Mouse (Mus musculus) CH12.LX (cell line): ENCODE results near the gene Foxg1. TPM values are rescaled to one million over a fixed set of nuclear protein-coding genes. Genes with fewer than 3 reads are reported as not detected.

Experiments used
- DNase-seq: peaks from one replicate; pipeline ENCODE4 v3.0.0-alpha.2; 2013; ENCODE audit errors: extremely low read depth
- H3K27ac ChIP-seq: 2 replicates; pipeline ENCODE4 v1.5.1; 2012; ENCODE audit warnings: low read depth, mild to moderate bottlenecking, control low read depth, moderate library complexity; ENCODE audit not compliant: insufficient read depth
- H3K27me3 ChIP-seq: replicated peaks from 2 replicates; pipeline ENCODE3; 2012; ENCODE audit warnings: inconsistent platforms
- H3K36me3 ChIP-seq, 2 experiments: replicated peaks in 1 of 2; 2 replicates each; pipeline versions ENCODE3 to v1.6.1; 2012; ENCODE audit warnings: inconsistent platforms in 1 of 2, low read length in 1 of 2, mild to moderate bottlenecking in 1 of 2, mixed read lengths in 1 of 2, moderate library complexity in 1 of 2; ENCODE audit not compliant: control insufficient read depth in 1 of 2, insufficient read depth in 1 of 2
- H3K4me1 ChIP-seq, 2 experiments: 2 replicates each; pipeline ENCODE4 v1.6.1; 2012; ENCODE audit warnings: inconsistent platforms in 1 of 2, moderate library complexity in 1 of 2; ENCODE audit not compliant: insufficient read depth in 2 of 2, control insufficient read depth in 1 of 2
- H3K4me2 ChIP-seq: 2 replicates; pipeline ENCODE4 v1.6.1; 2012; ENCODE audit warnings: low read depth, mild to moderate bottlenecking, control low read depth; ENCODE audit not compliant: poor library complexity, insufficient read depth, severe bottlenecking
- H3K4me3 ChIP-seq, 3 experiments: fragments of 150-350 bp in 1 of 3; sonication (generic) in 1 of 3; replicated peaks in 1 of 3; 2 replicates each; pipeline versions ENCODE3 to v1.5.1; 2011 to 2012; ENCODE audit warnings: low read depth in 2 of 3, low read length in 2 of 3, mild to moderate bottlenecking in 2 of 3, moderate library complexity in 2 of 3, control low read depth in 1 of 3, improper control_type of control experiment in 1 of 3, inconsistent platforms in 1 of 3, mixed read lengths in 1 of 3; ENCODE audit not compliant: poor library complexity in 1 of 3
- H3K79me2 ChIP-seq: replicated peaks from 2 replicates; pipeline ENCODE4 v1.6.1; 2012; ENCODE audit warnings: mild to moderate bottlenecking, moderate library complexity; ENCODE audit not compliant: control insufficient read depth, poor library complexity, insufficient read depth, severe bottlenecking; ENCODE audit errors: extremely low read depth
- H3K9ac ChIP-seq: 2 replicates; pipeline ENCODE4 v1.6.1; 2012; ENCODE audit warnings: low read depth, mild to moderate bottlenecking, control low read depth, moderate library complexity; ENCODE audit not compliant: insufficient read depth
- H3K9me3 ChIP-seq: replicated peaks from 2 replicates; pipeline ENCODE3; 2012; ENCODE audit warnings: low read length, inconsistent platforms, mixed read lengths
- BHLHE40 ChIP-seq: IDR thresholded peaks from 2 replicates; pipeline ENCODE4 v1.6.1; 2011; ENCODE audit warnings: mild to moderate bottlenecking, low read depth, low read length, improper control_type of control experiment
- CTCF ChIP-seq, 2 experiments: IDR thresholded peaks in 1 of 2; conservative IDR thresholded peaks in 1 of 2; 2 replicates each; pipeline ENCODE4 v1.5.1; 2011 to 2012; ENCODE audit warnings: low read depth in 2 of 2, low read length in 2 of 2, improper control_type of control experiment in 1 of 2, inconsistent platforms in 1 of 2, mild to moderate bottlenecking in 1 of 2, moderate library complexity in 1 of 2
- ELF1 ChIP-seq: IDR thresholded peaks from 2 replicates; pipeline ENCODE4 v1.6.1; 2014; ENCODE audit warnings: low read depth, mild to moderate bottlenecking, inconsistent platforms, low read length, improper control_type of control experiment
- EP300 ChIP-seq: IDR thresholded peaks from 2 replicates; pipeline ENCODE4 v1.6.1; 2011; ENCODE audit warnings: low read length, improper control_type of control experiment
- ETS1 ChIP-seq: conservative IDR thresholded peaks from 2 replicates; pipeline ENCODE4 v1.6.1; 2012; ENCODE audit warnings: low read depth, mild to moderate bottlenecking, inconsistent platforms, low read length, improper control_type of control experiment, moderate library complexity
- HCFC1 ChIP-seq: IDR thresholded peaks from 2 replicates; pipeline ENCODE4 v1.6.1; 2012; ENCODE audit warnings: low read depth, mild to moderate bottlenecking, inconsistent platforms, low read length, improper control_type of control experiment
- JUN ChIP-seq: IDR thresholded peaks from 2 replicates; pipeline ENCODE4 v1.6.1; 2011; ENCODE audit warnings: low read depth, mild to moderate bottlenecking, low read length, improper control_type of control experiment, moderate library complexity; ENCODE audit not compliant: insufficient read depth
- KAT2A ChIP-seq: IDR thresholded peaks from 2 replicates; pipeline ENCODE4 v1.6.1; 2012; ENCODE audit warnings: low read length, improper control_type of control experiment, inconsistent platforms; ENCODE audit not compliant: insufficient replicate concordance
- MEF2A ChIP-seq: IDR thresholded peaks from 2 replicates; pipeline ENCODE4 v1.6.1; 2014; ENCODE audit warnings: low read depth, mild to moderate bottlenecking, inconsistent platforms, low read length, improper control_type of control experiment, borderline replicate concordance
- MYC ChIP-seq: IDR thresholded peaks from 2 replicates; pipeline ENCODE4 v1.6.1; 2011; ENCODE audit warnings: low read depth, mild to moderate bottlenecking, improper control_type of control experiment, low read length
- NRF1 ChIP-seq: IDR thresholded peaks from 2 replicates; pipeline ENCODE4 v1.6.1; 2014; ENCODE audit warnings: low read depth, mild to moderate bottlenecking, inconsistent platforms, low read length, improper control_type of control experiment, moderate library complexity
- POLR2A ChIP-seq: IDR thresholded peaks from 2 replicates; pipeline ENCODE4 v1.6.1; 2011; ENCODE audit warnings: low read depth, mild to moderate bottlenecking, improper control_type of control experiment, low read length
- POLR2AphosphoS2 ChIP-seq: IDR thresholded peaks from 2 replicates; pipeline ENCODE4 v1.6.1; 2011; ENCODE audit warnings: low read depth, low read length, improper control_type of control experiment
- RAD21 ChIP-seq: IDR thresholded peaks from 2 replicates; pipeline ENCODE4 v1.6.1; 2011; ENCODE audit warnings: low read depth, mild to moderate bottlenecking, low read length, improper control_type of control experiment, moderate library complexity
- RCOR1 ChIP-seq: conservative IDR thresholded peaks from 2 replicates; pipeline ENCODE4 v1.6.1; 2012; ENCODE audit warnings: low read depth, mild to moderate bottlenecking, inconsistent platforms, low read length, improper control_type of control experiment
- SIN3A ChIP-seq: IDR thresholded peaks from 2 replicates; pipeline ENCODE4 v1.6.1; 2012; ENCODE audit warnings: low read length, improper control_type of control experiment, inconsistent platforms
- SMC3 ChIP-seq: IDR thresholded peaks from 2 replicates; pipeline ENCODE4 v1.6.1; 2011; ENCODE audit warnings: low read depth, low read length, improper control_type of control experiment
- USF2 ChIP-seq: conservative IDR thresholded peaks from 2 replicates; pipeline ENCODE4 v1.6.1; 2011; ENCODE audit warnings: low read depth, low read length, improper control_type of control experiment
- ZC3H11A ChIP-seq: IDR thresholded peaks from 2 replicates; pipeline ENCODE4 v1.6.1; 2012; ENCODE audit warnings: low read depth, mild to moderate bottlenecking, inconsistent platforms, low read length, improper control_type of control experiment
- ZKSCAN1 ChIP-seq: IDR thresholded peaks from 2 replicates; pipeline ENCODE4 v1.6.1; 2012; ENCODE audit warnings: low read depth, inconsistent platforms, low read length, improper control_type of control experiment, borderline replicate concordance
- dilution Hi-C: fragments of 300-500 bp; cut with MboI; formaldehyde crosslinking; loops from 2 replicates; pipeline ENCODE4 v1.14.3; 2020; ENCODE audit warnings: low sequenced_read_pairs; ENCODE audit not compliant: extremely low pct_unique_long_range_greater_than_20kb, extremely low pct_ligation_motif_present
- in situ Hi-C: fragments of 300-500 bp; cut with MboI; formaldehyde crosslinking; loops from 3 replicates; pipeline ENCODE4 v1.14.3; 2019; ENCODE audit warnings: low sequenced_read_pairs, low pct_ligation_motif_present, low pct_unique_long_range_greater_than_20kb, mixed read lengths
- polyA plus RNA-seq: library from polyadenylated mRNA; unstranded; fragments of >175 nt; gene quantifications from 2 replicates; pipeline ENCODE4 v1.2.1, GENCODE M21; 2012; ENCODE audit warnings: low read depth; ENCODE audit not compliant: insufficient read length
- total RNA-seq, 2 experiments: library from RNA; depleted of rRNA; stranded (reverse); fragments of 300-350 nt in 1 of 2; fragments of >200 nt in 1 of 2; gene quantifications; 2 replicates each; pipeline ENCODE4 v1.2.3; 2012 to 2014

Foxg1 gene
- total and polyA plus RNA-seq, 3 experiments = not detected

- H3K27ac ChIP-seq = no peak overlapping the region
Observed at GRCm38 (mm10) chr12:49394181-49394580, 11.7 kb downstream of the Foxg1 start.

GRCm38 (mm10) chr12:49394836-49395235 is 12.4 kb downstream of the Foxg1 start:
- dilution Hi-C loops = no loop called here
- no peaks in the 10 kb centered on the region for H3K79me2 ChIP-seq
- H3K4me3 ChIP-seq = no peak overlapping the region
- H3K9me3 ChIP-seq = peaks cover 40% of the 10 kb centered on the region
- H3K27me3 ChIP-seq = no peaks in the 10 kb centered on the region
- no peaks in the 10 kb centered on the region for H3K4me1 ChIP-seq
- no peak overlapping the region for H3K4me2 ChIP-seq
- TF ChIP-seq BHLHE40 (no peak), RCOR1 (no peak), MEF2A (no peak), JUN (no peak), KAT2A (no peak), ZC3H11A (no peak), HCFC1 (no peak), SIN3A (no peak), ZKSCAN1 (no peak)
- TF ChIP-seq, all 38 proteins: peak for 0
- H3K36me3 ChIP-seq = no peaks in the 10 kb centered on the region
- no peak for DNase-seq
- no peak overlapping the region for H3K27ac ChIP-seq
- in situ Hi-C loops = no loop called here
- H3K9ac ChIP-seq = no peak overlapping the region

More at GRCm38 (mm10) chr12:49394181-49394580, 11.7 kb downstream of the Foxg1 start:
- dilution Hi-C loops = no loop called here
- no peaks in the 10 kb centered on the region for H3K4me1 ChIP-seq
- H3K9ac ChIP-seq = no peak overlapping the region
- in situ Hi-C loops = no loop called here
- H3K27me3 ChIP-seq = no peaks in the 10 kb centered on the region
- H3K79me2 ChIP-seq = no peaks in the 10 kb centered on the region
- TF ChIP-seq MYC = no peak
- TF ChIP-seq SMC3 = no peak
- TF ChIP-seq, all 38 proteins: peak for 0
- H3K36me3 ChIP-seq = no peaks in the 10 kb centered on the region
- no peak overlapping the region for H3K4me2 ChIP-seq
- H3K4me3 ChIP-seq = no peak overlapping the region
- DNase-seq = no peak
- H3K9me3 ChIP-seq = peaks cover 41% of the 10 kb centered on the region

- Histone ChIP-seq H3K79me2 (no peaks in the 10 kb centered on the region), H3K9ac (no peak overlapping the region), H3K4me1 (no peaks in the 10 kb centered on the region), H3K27ac (no peak overlapping the region), H3K9me3 (peaks cover 43% of the 10 kb centered on the region), H3K4me3 (no peak overlapping the region), H3K27me3 (no peaks in the 10 kb centered on the region), H3K36me3 (no peaks in the 10 kb centered on the region), H3K4me2 (no peak overlapping the region)
- in situ Hi-C loops (no loop called here), dilution Hi-C loops (no loop called here)
- TF ChIP-seq ELF1 (no peak), USF2 (no peak), ETS1 (no peak), JUN (no peak), SIN3A (no peak), NRF1 (no peak), CTCF (conservative IDR thresholded peaks at IDR 0.05 in 1 of 2, IDR thresholded peaks at IDR 0.05 in 1 of 2; ENCODE audit: low read depth in 2 of 2, low read length in 2 of 2) (no peak), POLR2AphosphoS2 (no peak), BHLHE40 (no peak), POLR2A (no peak), RAD21 (no peak), EP300 (no peak)
- DNase-seq = no peak
Observed at GRCm38 (mm10) chr12:49395969-49396368, 13.5 kb downstream of the Foxg1 start.
